Mouse (Mus musculus) embryonic facial prominence, embryonic 13.5 days (tissue): ENCODE measurements around the gene Rd3. TPM values are rescaled to one million over a fixed set of nuclear protein-coding genes. Genes with fewer than 3 reads are reported as not detected.

Experiments
- ATAC-seq: fragments of 200-750 bp; cut with Nextera tagmentation; 2 replicates; pipeline ENCODE4 v1.8.0; 2017; ENCODE audit warnings: low read depth; ENCODE audit not compliant: insufficient number of reproducible peaks, insufficient read depth, low FRiP score, low TSS enrichment
- H3K27ac ChIP-seq: fragments of 300-500 bp; sonication (generic); 2 replicates; pipeline ENCODE4 v1.5.1; 2015; ENCODE audit warnings: moderate library complexity, mild to moderate bottlenecking, inconsistent platforms
- H3K27me3 ChIP-seq: fragments of 300-500 bp; sonication (generic); 2 replicates; pipeline ENCODE4 v1.6.1; 2015; ENCODE audit warnings: mild to moderate bottlenecking, inconsistent platforms
- H3K36me3 ChIP-seq: fragments of 300-500 bp; sonication (generic); 2 replicates; pipeline ENCODE4 v1.6.1; 2015; ENCODE audit warnings: mild to moderate bottlenecking, inconsistent platforms
- H3K4me1 ChIP-seq: fragments of 300-500 bp; sonication (generic); 2 replicates; pipeline ENCODE4 v1.6.1; 2015; ENCODE audit warnings: inconsistent platforms
- H3K4me2 ChIP-seq: fragments of 300-500 bp; sonication (generic); 2 replicates; pipeline ENCODE4 v1.6.1; 2015; ENCODE audit warnings: moderate library complexity, mild to moderate bottlenecking, inconsistent platforms
- H3K4me3 ChIP-seq: fragments of 300-500 bp; sonication (generic); 2 replicates; pipeline ENCODE4 v1.5.1; 2015; ENCODE audit warnings: mild to moderate bottlenecking, inconsistent platforms
- H3K9ac ChIP-seq: fragments of 300-500 bp; sonication (generic); 2 replicates; pipeline ENCODE4 v1.6.1; 2015; ENCODE audit warnings: mild to moderate bottlenecking, inconsistent platforms
- H3K9me3 ChIP-seq: fragments of 300-500 bp; sonication (generic); 2 replicates; pipeline ENCODE4 v1.6.1; 2016; ENCODE audit warnings: inconsistent platforms
- WGBS: fragments of 180-500 bp; shearing (Covaris S2); methylation state at CpG from one replicate; pipeline ENCODE4 v1.1.7; 2015; ENCODE audit warnings: mixed read lengths; 5-methylcytosine and 5-hydroxymethylcytosine counted together
- polyA plus RNA-seq: library from polyadenylated mRNA; unstranded; fragments of >200 nt; fragmentation: Nextera tagmentation; extraction: Ambion mirVana; gene quantifications from 2 replicates; pipeline ENCODE4 v1.2.1, GENCODE M21; 2015

Gene Rd3
- polyA plus RNA-seq, 1 experiment from 2014 or later = 1.7 TPM

DNA sequence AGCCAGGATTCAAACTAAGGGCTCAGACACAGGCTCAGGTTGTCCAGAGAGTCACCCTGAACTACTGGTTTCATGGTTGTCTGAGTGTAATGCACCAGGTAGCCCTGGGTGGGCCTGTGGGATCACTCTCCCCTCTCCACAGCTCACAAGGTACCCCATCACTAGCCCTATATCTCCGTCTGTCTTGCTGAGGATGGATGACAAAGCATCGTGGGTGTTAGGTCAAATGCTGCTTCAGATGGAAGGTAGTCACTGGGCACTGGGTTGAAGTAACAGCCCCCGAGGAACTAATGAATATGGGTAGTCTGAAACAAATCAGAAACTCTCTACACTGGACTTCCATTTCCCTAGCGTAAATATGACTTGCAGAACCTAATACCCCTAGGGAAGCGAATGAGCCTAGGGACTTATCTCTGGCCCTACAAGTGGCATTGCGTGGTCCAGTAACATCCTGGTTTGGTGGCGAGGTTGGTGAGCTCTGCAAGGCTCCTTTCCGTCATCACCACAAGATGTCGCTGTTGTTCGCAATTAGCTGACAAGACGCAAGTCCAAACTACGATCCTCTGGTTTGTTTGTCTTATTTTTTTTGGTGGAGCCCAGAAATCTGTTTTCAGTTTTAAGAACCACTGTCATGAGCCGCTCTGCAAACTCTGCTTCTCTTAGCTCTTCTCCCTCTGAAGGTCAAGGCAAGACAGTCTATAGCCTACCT is 12.2 kb upstream of the Rd3 start:
- WGBS = 17% methylated on average over 13 of the region's 13 CpGs
- H3K4me2 ChIP-seq = peak overlapping the region; percentile 32; the same call in 1 of the 2 replicates
- H3K9ac ChIP-seq = no peak overlapping the region
- H3K4me3 ChIP-seq = no peak overlapping the region
- 0 out of 2 replicates have a peak, but pooled peaks cover 7% of the 10 kb centered on the region for H3K27me3 ChIP-seq
- H3K36me3 ChIP-seq = no peaks in the 10 kb centered on the region
- no peaks in the 10 kb centered on the region for H3K9me3 ChIP-seq
- no peak overlapping the region for H3K27ac ChIP-seq
- peaks cover 9% of the 10 kb centered on the region for H3K4me1 ChIP-seq
- no peak for ATAC-seq

DNA sequence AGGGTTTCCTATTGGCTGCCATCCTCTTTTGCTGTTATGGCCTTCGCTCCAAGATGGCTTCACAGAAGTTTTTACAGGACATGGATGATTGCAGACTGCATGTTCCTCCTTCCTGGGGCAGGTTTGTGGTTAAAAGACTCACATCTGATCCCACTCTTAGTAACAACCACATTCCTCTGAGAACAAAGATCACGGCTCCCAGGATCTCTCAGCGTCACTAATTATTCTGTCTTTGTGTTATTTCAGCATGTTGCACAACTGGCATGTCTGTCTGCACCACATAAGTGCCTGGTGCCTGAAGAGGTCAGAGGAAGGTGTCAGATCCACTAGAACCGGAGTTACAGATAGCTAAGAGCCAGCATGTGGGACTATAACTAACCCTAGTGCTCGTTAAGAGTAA is 7.2 kb upstream of the Rd3 start:
- Histone ChIP-seq H3K4me3 (no peak overlapping the region), H3K27ac (no peak overlapping the region), H3K9ac (no peak overlapping the region), H3K9me3 (no peaks in the 10 kb centered on the region), H3K4me1 (peaks cover 12% of the 10 kb centered on the region), H3K36me3 (no peaks in the 10 kb centered on the region), H3K27me3 (0 out of 2 replicates have a peak, but pooled peaks cover 4% of the 10 kb centered on the region), H3K4me2 (no peak overlapping the region)
- ATAC-seq = no peak
- 55% methylated on average over 5 of the region's 5 CpGs for WGBS

DNA sequence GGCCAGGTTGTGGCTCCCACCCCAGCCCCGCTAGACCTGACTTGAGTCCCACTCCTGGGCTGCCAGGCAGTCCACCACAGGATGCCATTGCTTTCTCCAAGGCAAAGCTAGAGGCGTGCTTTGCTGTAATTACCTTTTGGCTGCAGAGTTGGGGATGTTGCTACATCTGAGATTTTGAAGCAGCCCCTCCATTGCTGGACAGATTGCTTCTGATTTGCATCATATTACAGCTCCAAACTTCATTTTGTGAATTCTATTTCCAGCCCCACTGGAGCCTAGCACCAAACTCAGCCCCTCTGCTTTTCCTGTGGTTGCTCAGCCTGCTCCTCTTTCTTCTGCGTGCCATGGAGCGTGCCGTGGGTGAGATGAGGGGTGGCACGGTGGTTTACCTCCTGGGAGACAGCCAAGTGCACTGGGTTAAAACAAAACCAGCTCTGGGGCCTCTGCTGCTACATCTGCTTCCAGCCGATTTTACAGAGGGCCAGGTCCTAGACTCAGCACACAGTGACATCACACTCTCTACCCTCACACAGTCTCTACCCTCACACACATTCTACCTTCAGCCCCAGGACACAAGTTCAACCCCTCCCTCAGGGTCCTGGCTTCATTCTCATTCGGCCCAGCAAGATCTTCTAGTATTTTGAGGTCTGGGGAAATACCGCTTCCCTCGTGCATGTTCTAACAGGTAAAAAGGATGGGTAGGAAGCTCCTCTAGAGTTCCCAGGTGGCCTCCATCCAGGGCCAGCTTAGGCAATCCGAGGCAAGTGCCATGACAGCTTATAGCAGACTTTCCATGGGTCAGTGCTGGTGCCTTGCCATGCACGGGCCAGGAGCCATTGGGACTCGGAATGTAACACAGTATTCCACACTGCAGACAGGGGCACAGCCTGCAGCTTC is 2.4 kb upstream of the Rd3 start:
- Histone ChIP-seq H3K27me3 (no peaks in the 10 kb centered on the region), H3K36me3 (no peaks in the 10 kb centered on the region), H3K4me2 (no peak overlapping the region; the same call in 1 of the 2 replicates), H3K4me1 (peaks cover 37% of the 10 kb centered on the region), H3K27ac (peak overlapping the region; percentile 78), H3K9me3 (no peaks in the 10 kb centered on the region), H3K9ac (no peak overlapping the region), H3K4me3 (no peak overlapping the region)
- WGBS = 45% methylated on average over 13 of the region's 13 CpGs
- ATAC-seq = peak; percentile 68

DNA sequence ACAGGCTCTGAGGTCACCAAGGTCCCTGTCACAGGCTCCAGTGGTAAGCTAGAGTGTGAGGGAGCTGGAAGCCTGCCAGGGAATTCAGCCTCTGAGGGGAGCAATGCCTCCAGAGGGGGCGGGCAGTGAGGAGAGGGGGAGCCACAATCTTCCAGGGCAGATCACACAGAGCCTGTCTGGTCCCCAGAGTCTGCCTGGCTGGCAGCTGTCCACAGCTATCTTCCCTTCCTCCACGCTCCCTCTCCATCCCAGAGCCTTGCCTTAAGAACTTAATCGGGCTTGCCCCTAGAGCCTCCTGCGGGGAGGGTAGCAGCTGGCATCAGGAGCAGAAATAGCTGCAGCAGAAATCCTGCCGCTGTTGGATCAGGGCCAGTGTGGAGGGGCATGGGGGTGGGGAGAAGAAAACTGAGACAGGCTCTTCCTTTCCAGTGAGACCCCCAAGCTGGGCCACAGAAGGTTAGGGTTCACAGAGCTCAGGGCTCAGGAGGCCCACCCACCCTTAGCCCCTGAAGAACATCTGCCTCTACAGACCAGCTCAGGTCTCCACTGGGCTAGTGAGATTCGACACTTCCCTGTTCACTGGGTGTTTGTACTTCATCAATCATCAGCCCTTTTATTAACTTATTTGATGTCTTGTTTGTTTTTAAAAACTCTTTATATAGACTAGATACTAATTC is 4.4 kb downstream of the Rd3 start:
- Histone ChIP-seq H3K9ac (no peak overlapping the region), H3K4me3 (no peak overlapping the region), H3K27ac (peak overlapping the region; percentile 73), H3K4me1 (peaks cover 42% of the 10 kb centered on the region), H3K9me3 (no peaks in the 10 kb centered on the region), H3K36me3 (no peaks in the 10 kb centered on the region), H3K27me3 (peaks cover 8% of the 10 kb centered on the region; the same call in 1 of the 2 replicates), H3K4me2 (0 out of 2 replicates have a peak overlapping the region, but pooled peaks have one; percentile 22)
- 23% methylated on average over 6 of the region's 6 CpGs for WGBS
- ATAC-seq = peak; percentile 72

DNA sequence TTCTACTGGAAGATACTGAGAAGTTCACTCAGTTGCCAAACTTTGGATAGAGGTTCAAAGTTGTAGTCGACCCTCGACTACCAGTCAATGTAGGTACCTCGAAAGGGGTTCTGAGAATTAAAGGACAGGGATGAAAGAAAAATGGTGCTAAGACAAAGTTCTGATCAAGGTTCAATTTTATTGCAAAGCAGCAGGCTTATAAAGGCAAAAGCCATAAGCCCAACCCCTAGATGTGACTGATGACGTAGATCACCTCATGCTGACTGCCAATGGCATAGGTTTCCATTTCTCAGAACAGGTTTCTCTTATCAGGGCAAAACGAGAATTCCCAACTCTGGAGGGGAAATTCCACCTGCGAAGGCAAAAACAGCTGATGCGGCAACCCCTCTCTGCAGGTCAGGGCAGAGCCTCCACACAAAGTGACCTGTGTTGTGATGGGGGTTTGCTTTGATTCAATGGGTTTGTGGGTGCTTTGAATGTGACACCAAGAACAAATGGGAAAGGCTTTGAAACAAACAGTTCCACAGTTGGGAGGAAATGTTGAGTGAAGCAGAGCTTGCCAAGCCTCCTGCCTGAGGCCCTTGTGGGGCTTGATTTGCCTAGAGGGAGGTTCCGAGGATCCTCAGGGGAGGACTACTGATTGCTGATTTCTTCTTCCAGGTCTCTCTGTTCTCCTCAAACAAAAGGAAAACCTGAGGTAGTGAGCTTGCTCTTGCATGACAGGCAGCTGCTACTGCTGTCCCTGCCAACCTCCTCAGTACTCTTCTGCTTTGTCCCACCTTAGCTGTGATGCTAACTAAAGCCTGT is 9.7 kb downstream of the Rd3 start:
- no peak overlapping the region for H3K27ac ChIP-seq
- H3K9ac ChIP-seq = no peak overlapping the region
- H3K4me1 ChIP-seq = peaks cover 8% of the 10 kb centered on the region
- no peaks in the 10 kb centered on the region for H3K36me3 ChIP-seq
- H3K4me2 ChIP-seq = no peak overlapping the region
- H3K9me3 ChIP-seq = no peaks in the 10 kb centered on the region
- 77% methylated on average over 8 of the region's 8 CpGs for WGBS
- no peak overlapping the region for H3K4me3 ChIP-seq
- ATAC-seq = no peak
- H3K27me3 ChIP-seq = peaks cover 8% of the 10 kb centered on the region; the same call in 1 of the 2 replicates

DNA sequence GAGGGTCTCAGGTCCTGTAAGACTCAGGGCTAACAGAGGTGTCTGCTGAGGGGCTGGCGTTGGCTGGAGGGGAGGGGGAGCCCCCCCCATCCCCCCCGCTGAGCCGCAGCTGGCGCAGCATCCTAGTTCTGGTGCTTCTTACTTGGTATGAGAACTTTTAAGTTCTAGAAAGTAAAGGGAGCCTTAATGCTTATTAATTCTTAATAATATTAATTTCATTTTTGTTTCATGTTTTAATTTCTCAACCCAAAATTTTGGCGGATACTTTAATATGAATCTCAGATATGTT is 10.3 kb downstream of the Rd3 start:
- H3K4me1 ChIP-seq = 0 out of 2 replicates have a peak, but pooled peaks cover 3% of the 10 kb centered on the region
- H3K4me3 ChIP-seq = no peak overlapping the region
- ATAC-seq = no peak
- no peaks in the 10 kb centered on the region for H3K36me3 ChIP-seq
- WGBS = 54% methylated on average over 5 of the region's 5 CpGs
- no peak overlapping the region for H3K9ac ChIP-seq
- no peak overlapping the region for H3K4me2 ChIP-seq
- no peaks in the 10 kb centered on the region for H3K9me3 ChIP-seq
- H3K27me3 ChIP-seq = peaks cover 8% of the 10 kb centered on the region; the same call in 1 of the 2 replicates
- H3K27ac ChIP-seq = no peak overlapping the region

DNA sequence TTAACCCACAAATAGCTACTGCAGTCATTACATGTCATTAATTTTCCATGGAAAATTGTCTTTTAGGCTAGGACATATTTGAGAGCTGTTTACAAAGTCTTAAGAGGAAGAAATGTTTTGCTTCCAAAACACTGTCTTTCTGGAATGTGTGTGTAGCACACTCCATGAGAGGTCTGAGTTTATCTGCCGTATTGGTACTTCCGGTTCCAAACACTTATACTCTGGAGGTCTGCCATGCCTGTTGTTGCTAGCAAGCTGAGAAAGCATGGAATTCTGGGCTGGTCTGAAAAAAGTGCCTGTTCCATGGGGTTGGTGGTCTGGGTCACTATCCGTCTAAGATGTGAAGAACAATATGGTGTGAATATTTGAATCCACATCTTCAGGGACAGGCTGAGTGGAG is 11.5 kb downstream of the Rd3 start:
- ATAC-seq = no peak
- 0 out of 2 replicates have a peak, but pooled peaks cover 3% of the 10 kb centered on the region for H3K4me1 ChIP-seq
- H3K36me3 ChIP-seq = no peaks in the 10 kb centered on the region
- no peak overlapping the region for H3K4me3 ChIP-seq
- no peak overlapping the region for H3K4me2 ChIP-seq
- no peak overlapping the region for H3K27ac ChIP-seq
- no peaks in the 10 kb centered on the region for H3K9me3 ChIP-seq
- H3K9ac ChIP-seq = no peak overlapping the region
- 80% methylated on average over 3 of the region's 3 CpGs for WGBS
- peaks cover 8% of the 10 kb centered on the region; the same call in 1 of the 2 replicates for H3K27me3 ChIP-seq

DNA sequence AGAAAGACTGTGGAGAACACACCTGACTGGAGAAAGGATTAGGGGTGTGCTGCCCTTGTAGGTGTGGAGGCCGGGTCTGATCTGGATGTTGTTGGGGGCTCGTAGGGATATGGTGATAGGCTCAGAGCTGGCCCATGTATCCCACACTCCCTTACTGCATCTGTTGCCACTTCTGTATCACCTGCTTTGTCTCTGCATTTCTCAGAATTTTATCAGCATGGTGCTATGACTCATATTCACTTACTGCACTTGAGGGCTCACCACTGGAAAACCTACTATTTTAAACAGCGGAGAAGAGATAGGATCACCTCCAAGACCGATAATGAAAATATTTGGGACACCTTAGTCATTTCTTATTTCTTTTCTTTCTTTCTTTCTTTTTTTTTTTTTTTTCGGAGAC is 11.9 kb downstream of the Rd3 start:
- no peak overlapping the region for H3K4me3 ChIP-seq
- peaks cover 8% of the 10 kb centered on the region; the same call in 1 of the 2 replicates for H3K27me3 ChIP-seq
- no peak for ATAC-seq
- H3K9me3 ChIP-seq = no peaks in the 10 kb centered on the region
- H3K4me2 ChIP-seq = peak overlapping the region; percentile 66
- 91% methylated on average over 5 of the region's 5 CpGs for WGBS
- 0 out of 2 replicates have a peak, but pooled peaks cover 3% of the 10 kb centered on the region for H3K4me1 ChIP-seq
- no peak overlapping the region for H3K9ac ChIP-seq
- no peak overlapping the region for H3K27ac ChIP-seq
- H3K36me3 ChIP-seq = no peaks in the 10 kb centered on the region

DNA sequence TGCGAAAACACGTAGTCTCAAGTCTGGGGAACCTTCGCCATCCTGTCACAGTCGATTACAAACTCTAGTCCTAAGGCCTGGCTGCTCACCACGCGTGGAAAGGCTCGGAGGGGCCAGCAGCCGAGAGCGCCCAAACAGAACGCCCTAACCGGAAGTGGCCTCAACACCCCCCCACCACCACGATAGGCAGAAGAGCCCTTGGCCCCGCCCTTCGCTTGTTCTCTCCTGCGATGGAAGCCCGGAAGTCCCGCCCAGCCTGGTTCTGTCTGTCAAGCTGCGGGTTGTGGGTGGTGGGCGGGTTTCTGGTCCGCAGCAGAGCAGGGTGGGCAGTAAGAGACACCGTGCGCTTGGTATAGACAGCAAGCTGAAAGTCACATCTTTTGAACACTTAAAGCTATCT is 12.8 kb downstream of the Rd3 start:
- 0 out of 2 replicates have a peak, but pooled peaks cover 3% of the 10 kb centered on the region for H3K4me1 ChIP-seq
- peak overlapping the region; percentile 66 for H3K4me2 ChIP-seq
- no peaks in the 10 kb centered on the region for H3K9me3 ChIP-seq
- peak overlapping the region; percentile 87 for H3K27ac ChIP-seq
- peak overlapping the region; percentile 62 for H3K4me3 ChIP-seq
- H3K9ac ChIP-seq = peak overlapping the region; percentile 76
- H3K27me3 ChIP-seq = peaks cover 7% of the 10 kb centered on the region; the same call in 1 of the 2 replicates
- ATAC-seq = peak; percentile 94
- H3K36me3 ChIP-seq = no peaks in the 10 kb centered on the region
- WGBS = under 1% methylated on average over 22 of the region's 22 CpGs

DNA sequence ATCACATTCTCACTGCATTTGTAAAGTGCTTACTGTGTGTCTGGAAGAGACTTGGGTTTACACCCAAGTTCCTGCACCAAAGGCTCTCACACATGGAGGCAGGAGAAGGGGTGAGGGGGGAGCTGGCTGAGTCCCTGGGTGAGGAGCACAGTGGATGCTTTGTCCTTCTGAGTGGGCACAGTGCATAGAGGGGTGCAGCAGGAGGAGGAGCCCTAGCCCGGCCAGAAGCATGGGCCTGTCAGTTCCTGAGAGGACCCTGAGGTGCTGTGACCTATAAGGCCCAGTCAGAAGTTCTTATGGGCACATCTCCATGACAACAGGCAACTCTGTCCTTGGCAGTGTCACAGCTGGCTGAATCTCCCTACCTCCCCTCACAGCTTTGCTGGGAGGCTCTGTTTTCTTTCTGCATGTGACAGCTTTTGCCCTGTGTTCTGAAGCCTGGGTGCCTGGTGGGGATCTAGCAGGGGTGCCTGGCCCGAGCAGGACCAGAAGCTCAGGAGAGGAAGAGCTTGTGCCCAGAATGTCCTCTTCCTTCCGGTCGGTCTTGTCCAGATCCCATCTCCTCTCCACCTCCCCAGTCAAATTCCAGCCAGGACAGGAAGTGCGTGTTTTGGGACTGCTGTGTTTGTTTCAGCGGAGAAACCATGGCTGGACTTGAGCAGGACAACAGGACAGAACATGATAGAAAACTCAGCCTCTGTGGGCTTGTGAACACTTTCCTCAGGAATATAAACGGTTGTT is 15.0 kb downstream of the Rd3 start:
- Histone ChIP-seq H3K9me3 (0 out of 2 replicates have a peak, but pooled peaks cover 4% of the 10 kb centered on the region), H3K4me3 (no peak overlapping the region), H3K27ac (no peak overlapping the region), H3K4me2 (no peak overlapping the region), H3K9ac (peak overlapping the region; percentile 40; the same call in 1 of the 2 replicates), H3K27me3 (no peaks in the 10 kb centered on the region), H3K36me3 (peaks cover 8% of the 10 kb centered on the region), H3K4me1 (0 out of 2 replicates have a peak, but pooled peaks cover 3% of the 10 kb centered on the region)
- ATAC-seq = no peak
- WGBS = 75% methylated on average over 7 of the region's 7 CpGs
